Mouse (Mus musculus): ENCODE results near the gene Bphl.

Bphl gene

DNA sequence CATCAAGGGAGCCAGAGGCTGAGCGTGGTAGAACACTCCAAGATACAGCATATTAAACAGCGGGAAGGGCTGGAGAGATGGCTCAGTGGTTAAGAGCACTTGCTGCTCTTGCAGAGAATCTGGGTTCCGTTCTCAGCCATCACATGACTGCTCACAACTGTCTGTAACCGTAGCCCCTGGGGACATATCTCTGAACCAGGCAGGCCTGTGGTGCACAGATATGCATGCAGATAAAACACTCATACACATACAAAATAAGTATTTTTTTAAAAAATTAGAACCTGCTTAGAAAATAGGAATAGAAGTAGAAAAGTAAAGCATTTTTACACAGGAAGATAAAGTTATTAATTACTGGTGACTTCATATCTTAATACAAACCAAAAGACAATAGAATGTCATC lies 81.4 kb downstream of the Bphl start:
- no peak for DNase-seq (ENCODE audit: extremely low read depth, low read depth, low spot score)

DNA sequence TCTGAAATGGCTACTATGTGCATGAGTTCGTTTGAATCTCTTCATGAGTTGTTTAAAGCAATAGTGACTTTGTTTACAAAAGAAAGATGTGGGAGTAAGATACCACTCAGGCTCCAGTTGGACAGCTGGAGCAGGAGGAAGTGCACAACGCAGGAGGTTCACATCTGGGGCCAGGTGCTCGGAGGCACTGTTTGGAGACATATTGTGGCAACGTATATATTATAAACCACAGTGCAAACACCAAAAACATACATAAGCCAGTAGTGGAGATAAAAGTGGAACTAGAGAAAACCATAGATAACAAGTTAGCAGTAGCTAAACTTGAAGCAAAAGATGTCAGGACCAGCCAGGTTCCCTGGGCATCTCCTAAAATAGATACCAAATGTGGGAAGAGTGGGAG lies 82.0 kb downstream of the Bphl start:
- DNase-seq (ENCODE audit: extremely low read depth, low read depth, low spot score): no peak

GRCm38 (mm10) chr13:34120536-34120935 lies 83.1 kb downstream of the Bphl start:
- no peak for DNase-seq (ENCODE audit: extremely low read depth, low read depth, low spot score)
